Mouse (Mus musculus) embryonic fibroblast, embryonic 13.5 days (primary cell): Measurements from ENCODE around the gene Enc1. TPM values are rescaled to one million over a fixed set of nuclear protein-coding genes. Genes with fewer than 3 reads are reported as not detected.
A peak's percentile ranks its signal among the peaks of the same experiment; 100 is the strongest.

Experiments
- H3K27ac ChIP-seq: 2 replicates; pipeline ENCODE4 v1.5.1; 2012; ENCODE audit warnings: low read length, control low read depth, inconsistent platforms; ENCODE audit not compliant: insufficient read depth
- H3K4me1 ChIP-seq: 2 replicates; pipeline ENCODE4 v1.6.1; 2011; ENCODE audit warnings: low read length; ENCODE audit not compliant: control insufficient read depth, insufficient read depth
- H3K4me3 ChIP-seq: 2 replicates; pipeline ENCODE4 v1.5.1; 2011; ENCODE audit warnings: mild to moderate bottlenecking, control low read depth, low read length; ENCODE audit not compliant: insufficient read depth
- CTCF ChIP-seq: IDR thresholded peaks from 2 replicates; pipeline ENCODE4 v1.5.1; 2011; ENCODE audit warnings: mild to moderate bottlenecking, control low read depth, low read length, moderate library complexity, borderline replicate concordance; ENCODE audit not compliant: insufficient read depth
- POLR2A ChIP-seq: IDR thresholded peaks from 2 replicates; pipeline ENCODE4 v1.6.1; 2011; ENCODE audit warnings: low read depth, mild to moderate bottlenecking, control low read depth, low read length, moderate library complexity
- polyA plus RNA-seq: library from polyadenylated mRNA; stranded (reverse); fragments of >200 nt; gene quantifications from 2 replicates; pipeline ENCODE4 v1.2.4, GENCODE M21; 2011; ENCODE audit warnings: low read depth; ENCODE audit not compliant: missing spikeins, insufficient read length

The Enc1 gene
- polyA plus RNA-seq, 1 experiment = 58.2 TPM

GRCm38 (mm10) chr13:97205052-97205701, 35.7 kb upstream of the Enc1 start:
- H3K4me3 ChIP-seq = peak overlapping the region; percentile 47
- H3K27ac ChIP-seq = peak overlapping the region; percentile 84
- TF ChIP-seq POLR2A (peak; percentile 36; the same call in 1 of the 2 replicates), CTCF (no peak)
- no peaks in the 10 kb centered on the region for H3K4me1 ChIP-seq

GRCm38 (mm10) chr13:97206046-97206445, 34.9 kb upstream of the Enc1 start:
- H3K4me1 ChIP-seq = no peaks in the 10 kb centered on the region
- no peak overlapping the region for H3K4me3 ChIP-seq
- H3K27ac ChIP-seq = no peak overlapping the region
- TF ChIP-seq CTCF = no peak
- no peak for TF ChIP-seq POLR2A

- no peaks in the 10 kb centered on the region for H3K4me1 ChIP-seq
- TF ChIP-seq CTCF (no peak), POLR2A (no peak)
- no peak overlapping the region for H3K27ac ChIP-seq
- H3K4me3 ChIP-seq = no peak overlapping the region
Observed at GRCm38 (mm10) chr13:97207472-97208111, 33.3 kb upstream of the Enc1 start.

- Histone ChIP-seq H3K27ac (no peak overlapping the region), H3K4me1 (no peaks in the 10 kb centered on the region), H3K4me3 (no peak overlapping the region)
- TF ChIP-seq POLR2A (no peak), CTCF (no peak)
Observed at GRCm38 (mm10) chr13:97208112-97208478, 32.8 kb upstream of the Enc1 start.

- TF ChIP-seq POLR2A (no peak), CTCF (no peak)
- no peak overlapping the region for H3K27ac ChIP-seq
- no peak overlapping the region for H3K4me3 ChIP-seq
- H3K4me1 ChIP-seq = no peaks in the 10 kb centered on the region
Observed at GRCm38 (mm10) chr13:97208500-97209010, 32.4 kb upstream of the Enc1 start.

- no peaks in the 10 kb centered on the region for H3K4me1 ChIP-seq
- TF ChIP-seq POLR2A (no peak), CTCF (no peak)
- no peak overlapping the region for H3K4me3 ChIP-seq
- H3K27ac ChIP-seq = no peak overlapping the region
Observed at GRCm38 (mm10) chr13:97214583-97215268, 26.2 kb upstream of the Enc1 start.

GRCm38 (mm10) chr13:97215563-97215962, 25.3 kb upstream of the Enc1 start:
- TF ChIP-seq CTCF (no peak), POLR2A (no peak)
- H3K27ac ChIP-seq = no peak overlapping the region
- no peaks in the 10 kb centered on the region for H3K4me1 ChIP-seq
- H3K4me3 ChIP-seq = no peak overlapping the region

GRCm38 (mm10) chr13:97216196-97216595, 24.7 kb upstream of the Enc1 start:
- Histone ChIP-seq H3K4me1 (no peaks in the 10 kb centered on the region), H3K27ac (no peak overlapping the region), H3K4me3 (no peak overlapping the region)
- no peak for TF ChIP-seq CTCF
- no peak for TF ChIP-seq POLR2A

- H3K4me3 ChIP-seq = no peak overlapping the region
- no peak overlapping the region for H3K27ac ChIP-seq
- TF ChIP-seq CTCF (no peak), POLR2A (no peak)
- no peaks in the 10 kb centered on the region for H3K4me1 ChIP-seq
Observed at GRCm38 (mm10) chr13:97220022-97220421, 20.9 kb upstream of the Enc1 start.

- no peaks in the 10 kb centered on the region for H3K4me1 ChIP-seq
- no peak for TF ChIP-seq POLR2A
- H3K4me3 ChIP-seq = no peak overlapping the region
- no peak overlapping the region for H3K27ac ChIP-seq
Observed at GRCm38 (mm10) chr13:97223856-97224255, 17.0 kb upstream of the Enc1 start.
